ENCODE assay signal across 8 mouse cellular contexts in genomic region chr11:77624441-77625060, GRCm38 (mm10). TPM values are rescaled to one million over a fixed set of nuclear protein-coding genes. Genes with fewer than 3 reads are reported as not detected.
A peak's percentile ranks its signal among the peaks of the same experiment; 100 is the strongest.
DNase-seq lines count a peak whose midpoint lies in the region; ATAC-seq and TF ChIP-seq lines count a peak whose summit lies in the region.

No protein-coding gene starts in this region.

- under 1% methylated on average over 16 of the region's 17 CpGs for WGBS in embryonic facial prominence, embryonic 14.5 days
- 1% methylated on average over 17 of the region's 17 CpGs for whole genome bisulfite sequencing in heart, embryonic 15.5 days

- TF ChIP-seq CTCF in C2C12 (IDR thresholded peaks at IDR 0.05; ENCODE audit: control insufficient read depth, insufficient read depth, insufficient read length), result no peak

- H3K36me3 ChIP-seq in C2C12 (ENCODE audit: control insufficient read depth, insufficient read depth), result no peaks in the 10 kb centered on the region
- no peaks in the 10 kb centered on the region for H3K36me3 ChIP-seq in embryonic facial prominence, embryonic 14.5 days (ENCODE audit: control insufficient read depth, insufficient read depth, low read length)
- no peaks in the 10 kb centered on the region for H3K36me3 ChIP-seq in heart, embryonic 15.5 days

- H3K27me3 ChIP-seq in C2C12 (ENCODE audit: control insufficient read depth, insufficient read depth, insufficient read length), result no peaks in the 10 kb centered on the region
- peaks cover 7% of the 10 kb centered on the region; the same call in 1 of the 2 replicates for H3K27me3 ChIP-seq in embryonic facial prominence, embryonic 14.5 days (replicated peaks; ENCODE audit: control insufficient read depth, insufficient read depth, low read length)
- no peaks in the 10 kb centered on the region for H3K27me3 ChIP-seq in heart, embryonic 15.5 days

- peak overlapping the region; percentile 58; the same call in 1 of the 2 replicates for H3K27ac ChIP-seq in embryonic facial prominence, embryonic 14.5 days (replicated peaks; ENCODE audit: low read depth, low read length)
- peak overlapping the region; percentile 4 for H3K27ac ChIP-seq in heart, embryonic 15.5 days

- ATAC-seq in embryonic facial prominence, embryonic 14.5 days (ENCODE audit: low read depth), result peak; percentile 92
- peak; percentile 50; the same call in 1 of the 2 replicates for ATAC-seq in heart, embryonic 15.5 days (replicated peaks; ENCODE audit: insufficient number of reproducible peaks, insufficient read depth, low FRiP score, low read depth)

- peak; percentile 54 for DNase-seq in adrenal gland, postnatal 10 days
- DNase-seq in embryonic facial prominence, embryonic 14.5 days (ENCODE audit: low spot score), result peak; percentile 79
- DNase-seq in layer of hippocampus, postnatal 36 days, result peak; percentile 80 to 81
- peak; percentile 33 for DNase-seq in lung, postnatal 14 days
- DNase-seq in right cerebral cortex, postnatal 25 days, result peak; percentile 81
- DNase-seq in adipocyte (ENCODE audit: low spot score), result no peak

- H3K9ac ChIP-seq in embryonic facial prominence, embryonic 14.5 days (ENCODE audit: low read depth, low read length), result peak overlapping the region; percentile 47
- peak overlapping the region; percentile 43 for H3K9ac ChIP-seq in heart, embryonic 15.5 days

- peak overlapping the region; percentile 72 for H3K4me2 ChIP-seq in embryonic facial prominence, embryonic 14.5 days (ENCODE audit: low read depth, low read length)
- peak overlapping the region; percentile 82 for H3K4me2 ChIP-seq in heart, embryonic 15.5 days

- peak overlapping the region; percentile 28 for H3ac ChIP-seq in C2C12 (ENCODE audit: control insufficient read depth, insufficient read length, low read depth)

- no peak overlapping the region for H3K4me3 ChIP-seq in C2C12 (ENCODE audit: insufficient read depth, poor library complexity, severe bottlenecking)
- H3K4me3 ChIP-seq in embryonic facial prominence, embryonic 14.5 days (ENCODE audit: low read depth, low read length), result peak overlapping the region; percentile 29
- H3K4me3 ChIP-seq in heart, embryonic 15.5 days, result peak overlapping the region; percentile 42

- H3K79me3 ChIP-seq in C2C12 (ENCODE audit: low read depth), result no peaks in the 10 kb centered on the region

- no peaks in the 10 kb centered on the region for H3K79me2 ChIP-seq in C2C12 (ENCODE audit: control insufficient read depth, insufficient read depth)

- H3K4me1 ChIP-seq in embryonic facial prominence, embryonic 14.5 days (ENCODE audit: control insufficient read depth, insufficient read depth, low read length), result peaks cover 9% of the 10 kb centered on the region
- peaks cover 19% of the 10 kb centered on the region for H3K4me1 ChIP-seq in heart, embryonic 15.5 days (replicated peaks)

- H3K9me3 ChIP-seq in embryonic facial prominence, embryonic 14.5 days (ENCODE audit: control insufficient read depth, low read length), result no peaks in the 10 kb centered on the region
- no peaks in the 10 kb centered on the region for H3K9me3 ChIP-seq in heart, embryonic 15.5 days (replicated peaks)

TF ChIP-seq in C2C12, 6 proteins besides CTCF, POLR2A, EP300 and RAD21:
- TF ChIP-seq CEBPB (IDR thresholded peaks at IDR 0.05; ENCODE audit: low read depth) (peak; percentile 3), MYOD1 (IDR thresholded peaks at IDR 0.05; ENCODE audit: control insufficient read depth, insufficient read length, low read depth) (peak; percentile 22), MAX (IDR thresholded peaks at IDR 0.05) (no peak)

RNA-seq across cellular contexts. Expression of gene Taok1, which starts 16.9 kb away (rescaled TPM):
- 5.1 TPM for polyA plus RNA-seq in C2C12 (2012; fragmentation: generic; extraction: Trizol)
- total RNA-seq in adrenal gland, postnatal 10 days (2021), result 10 to 100 TPM; 45.4 to 52.4 TPM
- 19.1 and 19.6 TPM in 2 replicates for polyA plus RNA-seq in embryonic facial prominence, embryonic 14.5 days (2014; fragmentation: Nextera tagmentation; extraction: Ambion mirVana)
- polyA plus RNA-seq in heart, embryonic 15.5 days (2015; fragmentation: Nextera tagmentation; extraction: Ambion mirVana), result 11.4 and 13.6 TPM in 2 replicates
- total RNA-seq in layer of hippocampus, postnatal 36 days (2021), result 100 to 1,000 TPM; 114 to 116 TPM
